Mouse (Mus musculus): ENCODE data around the gene Pde4c.

GRCm38 (mm10) chr8:70746676-70747075 is 23.2 kb downstream of the Pde4c start:
- TF ChIP-seq CTCF (IDR thresholded peaks at IDR 0.05; ENCODE audit: extremely low read depth, insufficient read length, insufficient replicate concordance, low read depth, low read length) (no peak), POLR2A (IDR thresholded peaks at IDR 0.05; ENCODE audit: low read depth, low read length) (no peak)
